Mouse (Mus musculus) urinary bladder, postnatal 14 days (tissue): Measurements from ENCODE around the gene Clrn3.
"Not testable (repeated sequence)": the region's sequence is repeated elsewhere in the genome, so short reads cannot be mapped to it uniquely, and the experiment has no call there.

ENCODE experiments used
- DNase-seq: peaks from one replicate; pipeline ENCODE4 v3.0.0; 2021; ENCODE audit warnings: low spot score

Clrn3 gene

DNA sequence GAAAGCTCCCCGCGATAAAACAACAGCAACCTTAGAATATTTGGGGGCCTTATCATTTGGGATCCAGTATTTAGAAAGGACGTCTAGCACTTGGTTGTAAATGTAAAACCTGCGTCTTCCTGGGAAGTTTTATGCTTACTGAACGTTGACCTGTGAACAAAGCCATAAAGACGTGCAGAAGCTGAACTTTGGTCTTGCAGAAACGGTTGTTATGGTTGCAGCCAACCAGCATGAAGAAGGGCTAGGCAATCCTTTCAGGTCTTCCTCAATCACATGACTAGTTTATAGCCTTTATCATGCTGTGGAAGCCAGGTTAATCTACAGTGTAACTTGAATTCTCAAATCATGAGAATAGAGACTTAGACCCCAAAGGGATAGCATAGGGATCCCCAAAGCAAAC is at the start of gene Clrn3:
TSS of gene Clrn3 (minus strand) at position 140 of the 400 bp plus-strand sequence.
- DNase-seq = no peak

DNA sequence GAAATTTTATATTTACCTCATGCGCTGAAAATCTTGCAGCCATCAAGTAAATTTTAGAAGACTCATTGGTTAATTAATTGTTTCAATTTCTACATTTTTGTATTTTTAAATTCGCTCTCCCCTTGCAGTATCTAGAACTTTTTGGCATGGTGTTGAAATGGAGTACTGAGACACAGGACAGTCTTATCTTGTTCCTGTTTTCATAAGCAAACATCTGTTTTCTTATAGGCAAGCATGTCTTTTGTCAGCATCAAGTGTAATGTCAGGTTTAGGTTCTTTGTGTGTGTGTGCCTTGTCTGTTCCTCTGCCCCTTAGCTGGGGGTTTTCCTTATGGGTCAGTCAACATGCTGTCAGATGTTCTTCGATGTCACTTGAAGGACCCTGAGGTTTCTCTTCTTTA is 47.9 kb upstream of the Clrn3 start:
- no peak for DNase-seq

DNA sequence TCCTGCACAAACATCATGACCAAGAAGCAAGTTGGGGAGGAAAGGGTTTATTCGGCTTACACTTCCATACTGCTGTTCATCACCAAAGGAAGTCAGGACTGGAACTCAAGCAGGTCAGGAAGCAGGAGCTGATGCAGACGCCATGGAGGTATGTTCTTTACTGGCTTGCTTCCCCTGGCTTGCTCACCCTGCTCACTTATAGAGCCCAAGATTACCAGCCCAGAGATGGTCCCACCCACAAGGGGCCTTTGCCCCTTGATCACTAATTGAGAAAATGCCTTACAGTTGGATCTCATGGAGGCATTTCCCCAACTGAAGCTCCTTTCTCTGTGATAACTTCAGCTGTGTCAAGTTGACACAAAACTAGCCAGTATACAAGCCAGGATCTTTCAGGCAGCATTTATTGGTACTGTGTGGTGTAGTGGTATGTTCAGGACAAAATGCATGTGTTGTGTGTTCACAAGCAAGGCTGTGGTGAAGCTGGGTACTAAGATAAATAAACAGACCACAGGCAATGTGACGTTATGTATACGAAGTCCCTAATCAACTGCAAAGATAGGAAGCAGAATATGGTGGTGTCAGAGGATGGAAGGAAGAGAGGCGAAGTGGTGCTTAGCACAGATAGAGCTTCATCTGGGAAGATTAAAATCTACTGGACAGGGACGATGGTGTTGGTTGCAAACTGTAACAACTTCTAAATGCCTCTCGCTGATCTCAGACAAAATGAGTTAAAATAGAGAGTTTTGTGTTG is 47.0 kb upstream of the Clrn3 start:
- not testable (repeated sequence) for DNase-seq

DNA sequence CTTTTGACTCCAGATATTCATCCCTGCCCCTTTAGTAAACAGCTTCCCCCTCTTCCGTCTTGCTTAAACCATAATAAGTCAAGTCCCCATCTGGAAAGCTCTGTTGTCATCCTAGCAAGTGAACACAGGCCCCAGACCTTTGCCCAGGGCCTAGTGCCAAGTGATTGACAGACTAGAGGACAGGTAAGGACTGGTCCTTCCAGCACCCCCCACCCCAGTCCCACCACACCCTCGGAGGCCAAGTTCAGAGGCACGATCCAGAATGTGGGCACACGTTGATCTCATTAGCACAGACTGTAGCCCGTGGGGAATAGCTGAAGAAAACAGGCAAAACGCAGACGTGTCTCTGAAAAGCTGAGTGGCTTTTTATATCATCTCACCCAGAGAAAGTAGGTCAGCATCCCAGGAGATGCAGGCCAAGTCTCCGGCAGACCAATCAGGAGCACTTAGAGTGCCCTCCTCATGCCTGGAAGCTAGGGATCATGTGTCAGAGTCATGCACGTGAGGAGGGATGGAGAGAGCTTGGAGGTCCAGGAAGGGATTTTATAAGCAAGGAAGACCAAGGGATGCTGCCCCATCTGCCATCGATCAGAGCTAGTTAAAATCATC is 43.6 kb upstream of the Clrn3 start:
- DNase-seq = peak; percentile 85

GRCm38 (mm10) chr7:135571392-135571791 is 42.9 kb upstream of the Clrn3 start:
- DNase-seq = no peak

DNA sequence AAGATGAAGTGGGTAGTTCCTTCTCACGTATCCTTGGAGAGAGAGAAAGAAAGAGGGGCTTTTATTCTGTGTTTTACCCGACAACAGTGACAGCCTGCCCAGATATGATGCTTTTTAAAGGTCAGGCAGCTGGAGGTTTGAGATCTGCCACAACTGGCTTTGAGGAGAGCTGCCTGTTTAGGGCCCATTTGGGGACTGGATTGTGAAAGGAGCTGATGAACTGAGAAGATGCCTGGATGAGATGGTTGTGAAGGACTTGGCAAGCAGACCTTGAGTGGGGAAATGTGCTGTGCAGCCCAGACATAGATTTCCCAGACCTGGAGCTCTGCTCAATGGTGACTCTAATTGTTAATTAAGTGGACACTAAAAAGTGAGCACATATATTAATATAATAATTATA is 40.1 kb upstream of the Clrn3 start:
- no peak for DNase-seq

DNA sequence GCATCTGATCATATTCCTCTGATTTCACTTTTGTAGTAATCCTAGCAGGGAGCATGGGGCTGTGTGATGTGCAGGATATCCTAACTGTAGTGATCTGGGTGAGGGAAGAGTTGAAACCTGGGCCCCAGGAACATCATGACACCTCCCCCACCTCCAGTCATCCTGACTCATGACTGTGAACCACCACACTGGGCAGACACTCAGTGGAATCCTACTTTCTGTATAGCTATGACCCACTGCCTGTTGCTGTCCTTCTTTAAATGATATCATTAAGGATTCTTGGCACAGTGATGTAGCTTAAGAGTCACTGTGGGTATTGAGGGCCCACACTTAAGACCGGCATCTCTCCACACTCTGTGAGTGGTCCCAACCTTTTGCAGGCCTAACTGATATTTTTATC is 39.1 kb upstream of the Clrn3 start:
- DNase-seq = no peak

GRCm38 (mm10) chr7:135566013-135566412 is 37.6 kb upstream of the Clrn3 start:
- DNase-seq = no peak

- no peak for DNase-seq
Measured at GRCm38 (mm10) chr7:135564022-135564421, 35.6 kb upstream of the Clrn3 start.

DNA sequence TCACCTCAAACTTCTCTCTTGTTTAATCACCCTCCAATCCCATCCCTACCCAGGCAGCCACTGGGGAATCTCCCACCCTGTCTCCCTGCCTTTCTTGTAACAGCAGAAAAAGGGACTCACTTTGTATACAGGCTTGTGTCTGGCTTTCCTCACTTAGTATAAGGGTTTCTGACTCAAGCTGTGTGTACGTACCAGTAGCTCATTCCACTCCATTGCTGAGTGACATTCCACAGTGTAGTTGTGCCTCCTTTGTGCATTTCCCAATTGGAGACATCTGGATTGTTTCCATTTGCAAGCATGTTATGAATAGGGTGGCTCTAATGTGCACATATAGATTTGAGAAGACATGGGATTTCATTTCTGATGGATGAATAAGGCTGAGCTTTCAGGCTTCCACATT is 31.8 kb upstream of the Clrn3 start:
- no peak for DNase-seq

DNA sequence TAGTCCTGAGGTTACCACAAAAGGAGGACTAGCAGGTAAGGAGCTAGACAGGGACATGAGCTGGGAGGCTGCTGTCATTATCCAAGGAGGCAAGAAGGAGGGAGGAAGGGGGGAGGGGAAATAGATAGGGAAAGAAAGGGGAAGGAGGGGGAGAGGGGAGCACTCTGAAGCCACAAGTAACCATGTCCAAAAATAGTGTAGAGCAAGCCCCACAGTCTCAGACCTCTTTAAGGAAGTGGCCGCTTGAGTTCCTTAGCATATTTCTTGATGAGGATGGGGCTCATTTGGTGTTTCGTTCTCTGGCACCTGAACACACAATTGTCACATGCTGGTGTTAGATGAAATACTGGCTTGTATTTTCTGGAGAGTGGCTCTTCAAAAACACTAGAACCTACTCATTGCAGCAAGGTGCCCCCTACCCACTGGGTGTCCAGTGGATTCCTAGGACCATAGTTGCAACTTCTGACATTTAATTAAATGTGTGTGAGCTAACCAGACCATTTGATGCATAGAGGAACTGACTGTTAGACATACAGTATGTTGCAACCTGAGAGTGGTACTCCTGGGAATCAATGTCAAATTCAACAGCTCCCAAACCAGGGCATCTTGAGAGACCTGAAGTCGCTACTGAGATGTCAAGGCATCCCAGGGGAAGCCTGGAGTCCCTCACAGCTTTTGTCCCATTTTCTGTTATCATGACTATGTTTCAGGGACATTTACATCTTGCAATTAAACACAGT is 28.4 kb upstream of the Clrn3 start:
- no peak for DNase-seq

DNA sequence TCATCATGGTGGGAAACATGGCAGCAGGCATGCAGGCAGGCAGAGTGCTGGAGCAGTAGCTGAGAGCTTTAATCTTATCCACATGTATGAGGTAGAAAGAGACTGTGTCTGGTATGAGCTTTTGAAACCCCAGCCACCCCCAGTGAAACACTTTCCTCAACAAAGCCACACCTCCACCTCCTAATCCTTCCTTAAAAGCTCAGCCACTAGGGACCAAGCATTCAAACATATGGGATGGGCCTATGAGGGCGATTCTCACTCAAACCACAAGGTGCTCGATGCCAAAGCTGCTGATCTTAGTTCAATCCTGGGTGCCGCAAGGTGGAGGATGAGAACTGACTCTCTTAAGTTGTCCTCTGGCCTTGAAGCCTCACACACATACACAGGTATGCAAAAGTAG is 25.1 kb upstream of the Clrn3 start:
- DNase-seq = no peak

GRCm38 (mm10) chr7:135551547-135551946 is 23.1 kb upstream of the Clrn3 start:
- no peak for DNase-seq

DNA sequence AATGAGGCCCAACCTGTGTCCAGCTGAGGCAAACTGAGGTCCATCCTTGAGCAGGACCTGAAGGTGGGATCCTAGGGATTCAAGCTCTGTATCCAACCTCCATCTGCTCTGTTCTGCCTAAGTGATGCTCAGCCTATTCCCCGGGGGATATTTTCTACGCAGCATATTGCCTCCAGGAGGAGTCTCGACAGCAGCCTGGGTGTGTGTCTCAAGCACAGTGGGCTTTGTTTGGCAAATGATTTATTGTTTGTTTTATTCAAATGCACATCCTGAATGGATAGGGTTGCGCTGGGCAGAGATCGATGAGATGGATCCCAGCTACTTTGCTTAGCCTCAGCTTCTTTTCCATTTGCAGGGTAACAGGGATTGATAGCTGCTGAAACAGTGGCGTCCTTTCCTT is 20.0 kb upstream of the Clrn3 start:
- DNase-seq = no peak

GRCm38 (mm10) chr7:135546530-135546929 is 18.1 kb upstream of the Clrn3 start:
- DNase-seq = no peak

- no peak for DNase-seq
Measured at GRCm38 (mm10) chr7:135545957-135546356, 17.5 kb upstream of the Clrn3 start.

- no peak for DNase-seq
Measured at GRCm38 (mm10) chr7:135544321-135544720, 15.9 kb upstream of the Clrn3 start.

GRCm38 (mm10) chr7:135543033-135543432 is 14.6 kb upstream of the Clrn3 start:
- DNase-seq = no peak

DNA sequence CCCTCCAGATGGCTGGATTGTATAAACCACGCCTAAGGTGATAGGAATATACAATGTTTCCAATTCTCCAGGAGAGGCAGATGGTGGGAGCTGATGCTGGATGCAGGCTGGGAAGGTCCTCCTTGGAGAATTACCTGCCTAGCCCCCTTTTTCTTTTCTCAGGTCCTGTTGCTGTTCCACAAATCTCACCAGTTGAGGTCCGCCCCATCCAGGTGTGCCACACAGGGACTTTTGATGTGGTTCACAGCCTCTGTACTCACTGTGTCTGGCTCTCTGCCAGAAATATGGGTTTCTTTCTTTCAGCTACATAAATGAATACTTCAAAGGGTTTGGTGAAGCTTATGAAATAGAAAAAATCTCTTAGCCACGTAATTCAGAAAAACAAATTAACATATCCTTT is 13.8 kb upstream of the Clrn3 start:
- no peak for DNase-seq

DNA sequence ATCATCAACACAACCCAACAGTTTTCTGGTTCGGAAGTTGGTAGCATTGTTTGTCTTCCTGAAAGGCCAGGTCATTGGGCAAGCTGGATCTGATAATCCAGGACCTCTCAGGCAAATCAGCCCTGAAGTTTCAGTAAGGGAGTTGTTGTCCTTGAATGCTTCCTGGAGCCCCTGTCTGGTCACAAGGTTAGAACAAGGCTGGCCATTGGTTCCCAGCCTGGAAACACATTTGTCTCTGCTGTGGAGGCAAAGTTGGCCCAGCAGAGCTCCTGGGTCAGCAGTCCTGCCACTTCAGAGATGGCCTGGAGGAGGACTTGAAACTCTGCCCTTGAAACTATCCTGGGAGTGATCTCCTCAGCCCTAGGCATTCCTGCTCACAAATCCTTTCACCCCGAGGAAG is 11.0 kb upstream of the Clrn3 start:
- DNase-seq = no peak

DNA sequence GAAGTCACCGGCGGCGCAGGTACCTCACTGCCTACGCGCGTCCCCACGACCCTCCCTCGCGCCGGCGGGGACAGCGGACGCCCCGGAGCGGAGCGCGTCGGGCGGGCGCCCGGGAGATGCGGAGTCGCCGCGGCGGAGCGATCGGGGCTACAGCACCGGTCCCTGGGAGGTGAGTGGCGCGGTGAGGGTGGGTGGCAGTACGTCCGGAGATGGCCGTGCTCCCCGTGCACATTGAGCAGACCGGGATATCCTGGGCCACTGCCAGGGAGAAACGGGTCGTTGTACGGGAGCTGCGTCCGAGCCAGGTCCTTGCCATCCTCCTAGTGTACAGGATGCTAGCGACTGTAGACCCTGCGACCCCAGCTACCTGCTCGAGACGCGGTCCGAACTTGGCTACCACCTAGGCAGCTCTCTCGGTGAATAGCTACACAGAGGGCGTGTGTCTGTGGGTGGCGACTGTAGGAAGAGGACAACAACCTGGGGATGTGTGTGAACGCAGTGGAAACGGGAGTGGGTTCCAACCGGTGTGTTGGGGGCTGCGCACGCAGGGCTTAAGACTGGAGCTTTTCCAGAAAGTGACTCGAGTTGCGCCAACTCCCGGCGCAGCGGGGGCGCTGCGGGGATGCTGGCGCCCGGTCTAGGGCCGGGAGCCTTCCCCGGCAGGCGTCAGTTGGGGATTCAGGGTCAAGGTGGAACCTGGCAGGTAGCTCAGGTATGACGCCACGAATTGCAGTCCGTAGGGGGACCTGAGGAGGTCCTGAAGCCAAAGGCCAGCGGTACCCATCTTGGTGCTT is 9.7 kb upstream of the Clrn3 start:
- peak; percentile 19 for DNase-seq

GRCm38 (mm10) chr7:135537341-135537901 is 9.0 kb upstream of the Clrn3 start, which contains the start of gene Ptpre:
Ptpre (plus strand) TSS chr7:135537481.
- DNase-seq = peak; percentile 85
